Comparison of ENCODE assay signal across 8 mouse cellular contexts in genomic region chr7:141096649-141097056, GRCm38 (mm10). TPM values are rescaled to one million over a fixed set of nuclear protein-coding genes. Genes with fewer than 3 reads are reported as not detected.
DNase-seq lines count a peak whose midpoint lies in the region; ATAC-seq and TF ChIP-seq lines count a peak whose summit lies in the region.

No protein-coding gene starts in this region.

- H3K36me3 ChIP-seq in erythroblast, embryonic 14.5 days (ENCODE audit: control insufficient read depth) = peaks cover 2% of the 10 kb centered on the region; the same call in 1 of the 2 replicates
- H3K36me3 ChIP-seq in kidney, postnatal 0 days (ENCODE audit: insufficient read depth, low read length) = no peaks in the 10 kb centered on the region
- no peaks in the 10 kb centered on the region for H3K36me3 ChIP-seq in macrophage (ENCODE audit: inconsistent target)

- WGBS in kidney, postnatal 0 days = 50% methylated on average over 6 of the region's 6 CpGs
- WGBS in macrophage (ENCODE audit: missing documents) = 5% methylated on average over 6 of the region's 6 CpGs

- H3K27ac ChIP-seq in kidney, postnatal 0 days = peak overlapping the region; percentile 78
- no peak overlapping the region for H3K27ac ChIP-seq in macrophage

- peak; percentile 31; the same call in 1 of the 2 replicates for TF ChIP-seq CTCF in kidney, postnatal 0 days (IDR thresholded peaks at IDR 0.05; ENCODE audit: low read depth)

- peaks cover 66% of the 10 kb centered on the region for H3K4me1 ChIP-seq in erythroblast, embryonic 14.5 days (ENCODE audit: control insufficient read depth)
- peaks cover 24% of the 10 kb centered on the region for H3K4me1 ChIP-seq in kidney, postnatal 0 days (replicated peaks; ENCODE audit: insufficient read depth, low read length)

- H3K27me3 ChIP-seq in erythroblast, embryonic 14.5 days (ENCODE audit: control insufficient read depth) = peaks cover 31% of the 10 kb centered on the region
- no peaks in the 10 kb centered on the region for H3K27me3 ChIP-seq in kidney, postnatal 0 days (ENCODE audit: insufficient read depth, low read length)

- ATAC-seq in erythroblast, adult 5-6 weeks (replicated peaks; ENCODE audit: low FRiP score, poor library complexity, severe bottlenecking) = no peak
- ATAC-seq in kidney, postnatal 0 days (replicated peaks; ENCODE audit: low FRiP score, low read depth) = no peak

- no peaks in the 10 kb centered on the region for H3K9me3 ChIP-seq in erythroblast, embryonic 14.5 days (ENCODE audit: control insufficient read depth, low read length)
- H3K9me3 ChIP-seq in kidney, postnatal 0 days (replicated peaks; ENCODE audit: low read length) = no peaks in the 10 kb centered on the region

- DNase-seq in heart, adult 18-20 months = peak; percentile 73 to 90
- peak; percentile 61 for DNase-seq in kidney, postnatal 0 days (ENCODE audit: low spot score)
- peak; percentile 95 for DNase-seq in thymus, postnatal 25 days
- no peak for DNase-seq in left cerebral cortex, postnatal 36 days (ENCODE audit: low spot score in 2 of 2)
- no peak for DNase-seq in left cerebral cortex, adult 9 months (ENCODE audit: low spot score in 2 of 2)

- H3K4me2 ChIP-seq in kidney, postnatal 0 days (ENCODE audit: low read length) = peak overlapping the region; percentile 34

- intact Hi-C loops in left cerebral cortex, postnatal 36 days (cut with DNase I) = no loop called here

- H3K9ac ChIP-seq in kidney, postnatal 0 days (ENCODE audit: low read depth, low read length) = no peak overlapping the region

- peak overlapping the region; percentile 19 for H3K4me3 ChIP-seq in erythroblast, embryonic 14.5 days (replicated peaks)
- H3K4me3 ChIP-seq in kidney, postnatal 0 days (replicated peaks; ENCODE audit: low read depth, low read length) = no peak overlapping the region
- H3K4me3 ChIP-seq in macrophage (ENCODE audit: inconsistent target) = peak overlapping the region; percentile 7; the same call in 1 of the 2 replicates

- no peaks in the 10 kb centered on the region for H3K79me2 ChIP-seq in macrophage (ENCODE audit: inconsistent target)

RNA-seq across cellular contexts. Expression of gene Sigirr, which starts 3.7 kb away (rescaled TPM):
- polyA plus RNA-seq in erythroblast, embryonic 14.5 days (2012) = 0.16 and 0.19 TPM in 2 replicates
- total RNA-seq in erythroblast, adult 5-6 weeks (2015; ENCODE audit: low replicate concordance) = 4.2 TPM in 1 of 2 replicates, not detected in the other
- 2.8 and 4.4 TPM in 2 replicates for total RNA-seq in erythroblast, adult 5-6 weeks (2017; ENCODE audit: low replicate concordance)
- 1 to 10 TPM; 4.2 to 4.7 TPM for total RNA-seq in heart, adult 18-20 months (2021)
- polyA plus RNA-seq in kidney, postnatal 0 days (2015; fragmentation: Nextera tagmentation; extraction: Ambion mirVana) = 54.1 and 59.6 TPM in 2 replicates
- total RNA-seq in macrophage (2018; cell fraction: chromatin; rRNA removed) = 1 to 10 TPM in 13 of 26 experiments, under 1 TPM in 4, not detected in 9; 0.34 to 3.5 (median 1.6) TPM
- total RNA-seq in macrophage (2018; cell fraction: cytosol; rRNA removed) = 1 to 10 TPM in 21 of 26 experiments, under 1 TPM in 5; 0.69 to 2.7 (median 1.4) TPM
- 1 to 10 TPM in 15 of 26 experiments, under 1 TPM in 8, not detected in 3; 0.48 to 4.2 (median 1.3) TPM for total RNA-seq in macrophage (2018; cell fraction: nucleus; rRNA removed)
- polyA plus RNA-seq in macrophage (2018) = 0.50 to 2.0 TPM (median 0.58 TPM) in 3 replicates
- total RNA-seq in left cerebral cortex, postnatal 36 days (2021) = 1 to 10 TPM; 1.7 to 2.8 TPM

RNA-seq across cellular contexts. Expression of gene Pkp3, which starts 18.6 kb away (rescaled TPM):
- 0.03 and 0.05 TPM in 2 replicates for polyA plus RNA-seq in erythroblast, embryonic 14.5 days (2012)
- not detected in 2 replicates for total RNA-seq in erythroblast, adult 5-6 weeks (2015; ENCODE audit: low replicate concordance)
- not detected in 2 replicates for total RNA-seq in erythroblast, adult 5-6 weeks (2017; ENCODE audit: low replicate concordance)
- total RNA-seq in heart, adult 18-20 months (2021) = 1 to 10 TPM in 1 of 2 experiments, under 1 TPM in 1; 0.37 to 1.6 TPM
- polyA plus RNA-seq in kidney, postnatal 0 days (2015; fragmentation: Nextera tagmentation; extraction: Ambion mirVana) = 11.1 and 13.4 TPM in 2 replicates
- not detected for total RNA-seq in macrophage (2018; cell fraction: chromatin; rRNA removed)
- under 1 TPM; 0.17 to 0.51 (median 0.26) TPM for total RNA-seq in macrophage (2018; cell fraction: cytosol; rRNA removed)
- total RNA-seq in macrophage (2018; cell fraction: nucleus; rRNA removed) = under 1 TPM in 1 of 26 experiments, not detected in 25; 0.66 TPM
- not detected in 3 replicates for polyA plus RNA-seq in macrophage (2018)
- not detected for total RNA-seq in left cerebral cortex, postnatal 36 days (2021)

RNA-seq across cellular contexts. Expression of gene Ano9, which starts 21.0 kb away (rescaled TPM):
- polyA plus RNA-seq in erythroblast, embryonic 14.5 days (2012) = not detected in 2 replicates
- total RNA-seq in erythroblast, adult 5-6 weeks (2015; ENCODE audit: low replicate concordance) = not detected in 2 replicates
- total RNA-seq in erythroblast, adult 5-6 weeks (2017; ENCODE audit: low replicate concordance) = not detected in 2 replicates
- not detected for total RNA-seq in heart, adult 18-20 months (2021)
- polyA plus RNA-seq in kidney, postnatal 0 days (2015; fragmentation: Nextera tagmentation; extraction: Ambion mirVana) = 6.9 and 8.1 TPM in 2 replicates
- not detected for total RNA-seq in macrophage (2018; cell fraction: chromatin; rRNA removed)
- not detected for total RNA-seq in macrophage (2018; cell fraction: cytosol; rRNA removed)
- total RNA-seq in macrophage (2018; cell fraction: nucleus; rRNA removed) = not detected
- polyA plus RNA-seq in macrophage (2018) = not detected in 3 replicates
- total RNA-seq in left cerebral cortex, postnatal 36 days (2021) = not detected

RNA-seq across cellular contexts. Expression of gene Ptdss2, which starts 25.5 kb away (rescaled TPM):
- 148 and 156 TPM in 2 replicates for polyA plus RNA-seq in erythroblast, embryonic 14.5 days (2012)
- total RNA-seq in erythroblast, adult 5-6 weeks (2015; ENCODE audit: low replicate concordance) = 123 and 158 TPM in 2 replicates
- 153 and 164 TPM in 2 replicates for total RNA-seq in erythroblast, adult 5-6 weeks (2017; ENCODE audit: low replicate concordance)
- total RNA-seq in heart, adult 18-20 months (2021) = 10 to 100 TPM; 28.1 to 30.3 TPM
- polyA plus RNA-seq in kidney, postnatal 0 days (2015; fragmentation: Nextera tagmentation; extraction: Ambion mirVana) = 75.3 and 85.1 TPM in 2 replicates
- 10 to 100 TPM in 22 of 26 experiments, 1 to 10 TPM in 4; 4.0 to 48.9 (median 22.9) TPM for total RNA-seq in macrophage (2018; cell fraction: chromatin; rRNA removed)
- 10 to 100 TPM in 25 of 26 experiments, 1 to 10 TPM in 1; 8.6 to 20.0 (median 16.0) TPM for total RNA-seq in macrophage (2018; cell fraction: cytosol; rRNA removed)
- 10 to 100 TPM; 10.5 to 39.6 (median 23.0) TPM for total RNA-seq in macrophage (2018; cell fraction: nucleus; rRNA removed)
- 12.0 to 19.0 TPM (median 15.6 TPM) in 3 replicates for polyA plus RNA-seq in macrophage (2018)
- 10 to 100 TPM; 45.1 to 52.1 TPM for total RNA-seq in left cerebral cortex, postnatal 36 days (2021)

RNA-seq across cellular contexts. Expression of gene B4galnt4, which starts 35.7 kb away (rescaled TPM):
- polyA plus RNA-seq in erythroblast, embryonic 14.5 days (2012) = 0.03 and 0.15 TPM in 2 replicates
- total RNA-seq in erythroblast, adult 5-6 weeks (2015; ENCODE audit: low replicate concordance) = 0.84 TPM in 1 of 2 replicates, not detected in the other
- not detected in 2 replicates for total RNA-seq in erythroblast, adult 5-6 weeks (2017; ENCODE audit: low replicate concordance)
- total RNA-seq in heart, adult 18-20 months (2021) = not detected
- polyA plus RNA-seq in kidney, postnatal 0 days (2015; fragmentation: Nextera tagmentation; extraction: Ambion mirVana) = 6.4 and 7.4 TPM in 2 replicates
- not detected for total RNA-seq in macrophage (2018; cell fraction: chromatin; rRNA removed)
- not detected for total RNA-seq in macrophage (2018; cell fraction: cytosol; rRNA removed)
- total RNA-seq in macrophage (2018; cell fraction: nucleus; rRNA removed) = 1 to 10 TPM in 1 of 26 experiments, not detected in 25; 3.1 TPM
- not detected in 3 replicates for polyA plus RNA-seq in macrophage (2018)
- 10 to 100 TPM; 84.4 to 86.3 TPM for total RNA-seq in left cerebral cortex, postnatal 36 days (2021)

Comparison
In these comparisons a context has a peak if more than half of its experiments do, and no peak if none do; other contexts are left out.
1. DNase-seq: peak in heart, adult 18-20 months (2 of 2), kidney, postnatal 0 days (single experiment) and thymus, postnatal 25 days (single experiment); none in left cerebral cortex, postnatal 36 days (0 of 2) and left cerebral cortex, adult 9 months (0 of 2).